Mouse (Mus musculus) CH12.LX (cell line): ENCODE data around the gene Tmem178b.

ENCODE experiments used
- CTCF ChIP-seq, 2 experiments: IDR thresholded peaks in 1 of 2; conservative IDR thresholded peaks in 1 of 2; 2 replicates each; pipeline ENCODE4 v1.5.1; 2011 to 2012; ENCODE audit warnings: low read depth in 2 of 2, low read length in 2 of 2, improper control_type of control experiment in 1 of 2, inconsistent platforms in 1 of 2, mild to moderate bottlenecking in 1 of 2, moderate library complexity in 1 of 2
- EP300 ChIP-seq: IDR thresholded peaks from 2 replicates; pipeline ENCODE4 v1.6.1; 2011; ENCODE audit warnings: low read length, improper control_type of control experiment
- HCFC1 ChIP-seq: IDR thresholded peaks from 2 replicates; pipeline ENCODE4 v1.6.1; 2012; ENCODE audit warnings: low read depth, mild to moderate bottlenecking, inconsistent platforms, low read length, improper control_type of control experiment
- MEF2A ChIP-seq: IDR thresholded peaks from 2 replicates; pipeline ENCODE4 v1.6.1; 2014; ENCODE audit warnings: low read depth, mild to moderate bottlenecking, inconsistent platforms, low read length, improper control_type of control experiment, borderline replicate concordance
- POLR2A ChIP-seq: IDR thresholded peaks from 2 replicates; pipeline ENCODE4 v1.6.1; 2011; ENCODE audit warnings: low read depth, mild to moderate bottlenecking, improper control_type of control experiment, low read length

DNA sequence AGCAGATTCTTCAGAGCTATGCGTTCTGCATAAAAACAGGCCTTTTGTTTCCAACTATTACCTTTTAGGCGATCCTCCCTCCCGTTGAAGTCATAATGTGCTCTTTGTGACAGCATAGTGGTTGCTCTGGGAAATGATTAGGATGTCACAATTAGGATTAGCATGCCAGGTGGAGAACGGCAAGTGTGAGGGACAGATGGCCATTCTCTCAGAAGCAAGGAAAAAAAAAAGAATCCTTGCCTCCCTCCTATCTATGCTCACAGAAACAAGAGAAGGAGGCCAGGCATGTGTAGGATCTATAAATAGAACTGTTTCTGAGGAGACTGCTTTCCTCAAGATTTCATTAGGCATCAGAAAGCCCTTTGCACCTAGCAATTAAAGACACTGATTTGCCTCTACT, 229.8 kb downstream of the Tmem178b start:
- TF ChIP-seq EP300 (no peak), HCFC1 (no peak), MEF2A (no peak), CTCF (conservative IDR thresholded peaks at IDR 0.05 in 1 of 2, IDR thresholded peaks at IDR 0.05 in 1 of 2; ENCODE audit: low read depth in 2 of 2, low read length in 2 of 2) (no peak), POLR2A (no peak)
